In genomic region chr8:125570389-125570788, GRCm38 (mm10) we compare ENCODE assay signal across 8 mouse cellular contexts. TPM values are rescaled to one million over a fixed set of nuclear protein-coding genes. Genes with fewer than 3 reads are reported as not detected.
DNase-seq lines count a peak whose midpoint lies in the region; ATAC-seq lines count a peak whose summit lies in the region.

No protein-coding gene starts in this region.

- peak overlapping the region; percentile 52 for H3K27ac ChIP-seq in lung, embryonic 15.5 days
- H3K27ac ChIP-seq in forebrain, embryonic 11.5 days (ENCODE audit: low read depth, low read length): no peak overlapping the region
- H3K27ac ChIP-seq in limb, embryonic 11.5 days (replicated peaks; ENCODE audit: low read depth, low read length): no peak overlapping the region
- H3K27ac ChIP-seq in neural tube, embryonic 14.5 days (ENCODE audit: low read depth, low read length): peak overlapping the region; percentile 17; the same call in 1 of the 2 replicates

- no peaks in the 10 kb centered on the region for H3K27me3 ChIP-seq in lung, embryonic 15.5 days
- H3K27me3 ChIP-seq in forebrain, embryonic 11.5 days (ENCODE audit: control insufficient read depth, insufficient read depth, low read length): no peaks in the 10 kb centered on the region
- H3K27me3 ChIP-seq in limb, embryonic 11.5 days (ENCODE audit: control insufficient read depth, insufficient read depth, low read length): no peaks in the 10 kb centered on the region
- no peaks in the 10 kb centered on the region for H3K27me3 ChIP-seq in neural tube, embryonic 14.5 days (ENCODE audit: control insufficient read depth, insufficient read depth, low read length)

- WGBS in lung, embryonic 15.5 days: 8% methylated on average over 13 of the region's 13 CpGs
- 16% methylated on average over 13 of the region's 13 CpGs for WGBS in forebrain, embryonic 11.5 days
- 15% methylated on average over 13 of the region's 13 CpGs for WGBS in limb, embryonic 11.5 days
- 13% methylated on average over 13 of the region's 13 CpGs for WGBS in neural tube, embryonic 14.5 days

- ATAC-seq in lung, embryonic 15.5 days (ENCODE audit: borderline replicate concordance, extremely low read depth, low FRiP score, low TSS enrichment): no peak
- no peak for ATAC-seq in forebrain, embryonic 11.5 days (replicated peaks; ENCODE audit: low FRiP score)
- ATAC-seq in limb, embryonic 11.5 days (ENCODE audit: insufficient number of reproducible peaks, low FRiP score, low TSS enrichment, low read depth): no peak
- no peak; the same call in 1 of the 2 replicates for ATAC-seq in neural tube, embryonic 14.5 days (ENCODE audit: low read depth)
- no peak for ATAC-seq in cerebellum, adult (ENCODE audit: insufficient number of reproducible peaks, low FRiP score, low TSS enrichment)

- peaks cover 29% of the 10 kb centered on the region for H3K4me1 ChIP-seq in lung, embryonic 15.5 days
- peaks cover 14% of the 10 kb centered on the region for H3K4me1 ChIP-seq in forebrain, embryonic 11.5 days (replicated peaks; ENCODE audit: control insufficient read depth, insufficient read depth, low read length)
- H3K4me1 ChIP-seq in limb, embryonic 11.5 days (ENCODE audit: control insufficient read depth, insufficient read depth, low read length): 0 out of 2 replicates have a peak, but pooled peaks cover 3% of the 10 kb centered on the region
- H3K4me1 ChIP-seq in neural tube, embryonic 14.5 days (ENCODE audit: control insufficient read depth, insufficient read depth, low read length): peaks cover 15% of the 10 kb centered on the region

- H3K4me2 ChIP-seq in lung, embryonic 15.5 days: peak overlapping the region; percentile 89
- peak overlapping the region; percentile 75 for H3K4me2 ChIP-seq in forebrain, embryonic 11.5 days (ENCODE audit: low read depth, low read length, severe bottlenecking)
- H3K4me2 ChIP-seq in limb, embryonic 11.5 days (ENCODE audit: low read depth, severe bottlenecking): peak overlapping the region; percentile 97
- peak overlapping the region; percentile 61 for H3K4me2 ChIP-seq in neural tube, embryonic 14.5 days (ENCODE audit: low read depth, low read length)

- peak overlapping the region; percentile 77 for H3K4me3 ChIP-seq in lung, embryonic 15.5 days
- H3K4me3 ChIP-seq in forebrain, embryonic 11.5 days (ENCODE audit: low read depth, low read length): peak overlapping the region; percentile 72
- H3K4me3 ChIP-seq in limb, embryonic 11.5 days (ENCODE audit: low read depth, low read length): peak overlapping the region; percentile 47
- H3K4me3 ChIP-seq in neural tube, embryonic 14.5 days (ENCODE audit: low read depth, low read length): peak overlapping the region; percentile 70

- no peaks in the 10 kb centered on the region for H3K36me3 ChIP-seq in lung, embryonic 15.5 days
- no peaks in the 10 kb centered on the region for H3K36me3 ChIP-seq in forebrain, embryonic 11.5 days (ENCODE audit: control insufficient read depth, insufficient read depth, low read length)
- no peaks in the 10 kb centered on the region for H3K36me3 ChIP-seq in limb, embryonic 11.5 days (ENCODE audit: control insufficient read depth, insufficient read depth, low read length)
- no peaks in the 10 kb centered on the region for H3K36me3 ChIP-seq in neural tube, embryonic 14.5 days (ENCODE audit: control insufficient read depth, insufficient read depth, low read length)

- intact Hi-C loops in left cerebral cortex, postnatal 10 days (cut with DNase I): loop anchor here (5.0 to 10.0 kb wide), 2 partner anchors 154 to 287 kb away; partner anchors contain the start of gene Ntpcr

- no peaks in the 10 kb centered on the region for H3K9me3 ChIP-seq in lung, embryonic 15.5 days
- peaks cover 3% of the 10 kb centered on the region; the same call in 1 of the 2 replicates for H3K9me3 ChIP-seq in forebrain, embryonic 11.5 days (ENCODE audit: control insufficient read depth, low read length)
- peaks cover 3% of the 10 kb centered on the region; the same call in 1 of the 2 replicates for H3K9me3 ChIP-seq in limb, embryonic 11.5 days (ENCODE audit: control insufficient read depth, low read length)
- no peaks in the 10 kb centered on the region for H3K9me3 ChIP-seq in neural tube, embryonic 14.5 days (ENCODE audit: control insufficient read depth, low read length)

- no peak for DNase-seq in lung, postnatal 4 days
- no peak for DNase-seq in forebrain, embryonic 11.5 days (ENCODE audit: low spot score)
- DNase-seq in limb, embryonic 11.5 days (ENCODE audit: low spot score): no peak
- no peak for DNase-seq in left cerebral cortex, postnatal 10 days (ENCODE audit: extremely low spot score in 1 of 2, low spot score in 2 of 2)
- no peak for DNase-seq in urinary bladder, postnatal 4 days (ENCODE audit: low spot score in 2 of 2)

- peak overlapping the region; percentile 47 for H3K9ac ChIP-seq in lung, embryonic 15.5 days
- peak overlapping the region; percentile 67 for H3K9ac ChIP-seq in forebrain, embryonic 11.5 days (ENCODE audit: low read length)
- peak overlapping the region; percentile 58 for H3K9ac ChIP-seq in limb, embryonic 11.5 days (ENCODE audit: low read length)
- H3K9ac ChIP-seq in neural tube, embryonic 14.5 days (replicated peaks; ENCODE audit: low read depth, low read length): peak overlapping the region; percentile 39; the same call in 1 of the 2 replicates

RNA-seq across cellular contexts. Expression of gene Sipa1l2, which starts 0.8 kb away (rescaled TPM):
- 13.4 and 15.6 TPM in 2 replicates for polyA plus RNA-seq in lung, embryonic 15.5 days (2015; fragmentation: Nextera tagmentation; extraction: Ambion mirVana)
- polyA plus RNA-seq in forebrain, embryonic 11.5 days (2014; fragmentation: Nextera tagmentation; extraction: Ambion mirVana): 19.9 and 23.3 TPM in 2 replicates
- polyA plus RNA-seq in limb, embryonic 11.5 days (2014; fragmentation: Nextera tagmentation; extraction: Ambion mirVana): 8.5 and 9.4 TPM in 2 replicates
- polyA plus RNA-seq in neural tube, embryonic 14.5 days (2014; fragmentation: Nextera tagmentation; extraction: Ambion mirVana): 14.0 and 20.1 TPM in 2 replicates
- total RNA-seq in left cerebral cortex, postnatal 10 days (2021): 10 to 100 TPM; 36.6 to 38.6 TPM

Comparison
In these comparisons a context has a peak if more than half of its experiments do, and no peak if none do; other contexts are left out.
1. H3K27ac ChIP-seq: peak in lung, embryonic 15.5 days (single experiment) and neural tube, embryonic 14.5 days (single experiment); none in forebrain, embryonic 11.5 days (single experiment) and limb, embryonic 11.5 days (single experiment).
2. Peak in every context shown above with its lines, with median percentiles within 50 percentile points of each other: H3K4me2 ChIP-seq, H3K4me3 ChIP-seq and H3K9ac ChIP-seq.